Mouse (Mus musculus) forebrain, embryonic 14.5 days (tissue): Measurements from ENCODE around the gene Mtor. TPM values are rescaled to one million over a fixed set of nuclear protein-coding genes. Genes with fewer than 3 reads are reported as not detected.

Source experiments
- ATAC-seq: fragments of 200-750 bp; cut with Nextera tagmentation; 2 replicates; pipeline ENCODE4 v1.8.0; 2017; ENCODE audit warnings: mild to moderate bottlenecking, moderate library complexity
- DNase-seq: peaks from one replicate; pipeline ENCODE4 v3.0.0-alpha.2; 2015; ENCODE audit warnings: low spot score
- H3K27ac ChIP-seq: fragments of 300-500 bp; sonication (generic); 2 replicates; pipeline ENCODE4 v1.5.1; 2014; ENCODE audit warnings: low read depth, mild to moderate bottlenecking, control low read depth, low read length, moderate library complexity
- H3K27me3 ChIP-seq: fragments of 300-500 bp; sonication (generic); replicated peaks from 2 replicates; pipeline ENCODE4 v1.6.1; 2014; ENCODE audit warnings: low read length, control low read depth, mixed read lengths; ENCODE audit not compliant: control insufficient read depth, insufficient read depth
- H3K36me3 ChIP-seq: fragments of 300-500 bp; sonication (generic); 2 replicates; pipeline ENCODE4 v1.6.1; 2014; ENCODE audit warnings: low read length, control low read depth; ENCODE audit not compliant: control insufficient read depth, insufficient read depth
- H3K4me1 ChIP-seq: fragments of 300-500 bp; sonication (generic); 2 replicates; pipeline ENCODE4 v1.6.1; 2014; ENCODE audit warnings: antibody characterized with exemption, low read length, control low read depth; ENCODE audit not compliant: control insufficient read depth, insufficient read depth
- H3K4me2 ChIP-seq: fragments of 300-500 bp; sonication (generic); 2 replicates; pipeline ENCODE4 v1.6.1; 2014; ENCODE audit warnings: mild to moderate bottlenecking, control low read depth, low read length
- H3K4me3 ChIP-seq: fragments of 300-500 bp; sonication (generic); 2 replicates; pipeline ENCODE4 v1.5.1; 2014; ENCODE audit warnings: low read depth, low read length, control low read depth
- H3K9ac ChIP-seq: fragments of 300-500 bp; sonication (generic); 2 replicates; pipeline ENCODE4 v1.6.1; 2014; ENCODE audit warnings: mild to moderate bottlenecking, low read length, control low read depth, moderate library complexity
- H3K9me3 ChIP-seq: fragments of 300-500 bp; sonication (generic); replicated peaks from 2 replicates; pipeline ENCODE4 v1.6.1; 2016; ENCODE audit warnings: low read length, control low read depth, mixed read lengths; ENCODE audit not compliant: control insufficient read depth
- WGBS: fragments of 180-500 bp; shearing (Covaris S2); extraction: QIAGEN DNeasy Blood & Tissue Kit; methylation state at CpG from one replicate; pipeline ENCODE4 v1.1.7; 2014; 5-methylcytosine and 5-hydroxymethylcytosine counted together
- polyA plus RNA-seq: library from polyadenylated mRNA; unstranded; fragments of >200 nt; fragmentation: Nextera tagmentation; extraction: Ambion mirVana; gene quantifications from 2 replicates; pipeline ENCODE4 v1.2.1, GENCODE M21; 2014

Gene Mtor
- polyA plus RNA-seq, 1 experiment from 2014 or later = 22.2 TPM

DNA sequence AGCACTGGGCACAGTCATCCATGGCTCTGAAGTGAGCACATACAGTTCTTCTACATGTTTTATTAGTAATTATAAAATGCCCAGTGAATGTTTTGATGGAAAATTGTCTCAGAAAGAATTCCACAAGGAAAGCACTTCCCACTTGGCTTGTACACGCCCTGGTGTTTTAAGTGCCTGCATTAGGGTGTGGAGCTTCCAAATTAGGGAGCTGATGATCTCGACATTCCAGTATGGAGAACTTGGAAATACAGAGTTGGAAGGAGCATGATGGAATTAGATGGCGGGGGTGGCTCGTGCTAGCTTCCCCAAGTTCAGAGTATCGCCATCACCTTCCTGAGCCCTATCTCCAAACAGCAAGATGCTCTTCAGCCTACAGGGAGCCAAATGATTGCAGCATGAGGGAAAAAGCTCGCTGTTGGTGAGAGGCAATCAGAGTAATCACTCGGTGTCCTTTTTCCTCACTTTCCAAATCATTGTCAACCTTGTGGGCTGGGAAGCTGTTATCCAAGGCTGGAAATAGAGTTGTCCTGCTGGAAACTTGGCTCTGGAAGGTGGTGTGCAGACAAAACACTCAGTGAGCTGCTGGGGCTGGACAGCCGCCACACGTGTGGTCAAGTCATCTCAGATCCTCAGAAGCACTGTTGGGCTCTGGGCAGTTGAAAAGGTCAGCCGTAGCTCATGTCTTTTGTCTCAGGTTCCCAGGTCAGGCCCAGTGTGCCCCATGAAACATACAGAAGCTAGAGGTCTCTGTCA is 78.9 kb downstream of the Mtor start:
- WGBS = 93% methylated on average over 10 of the region's 10 CpGs
- no peaks in the 10 kb centered on the region for H3K27me3 ChIP-seq
- no peak overlapping the region for H3K27ac ChIP-seq
- no peak overlapping the region for H3K4me3 ChIP-seq
- no peak overlapping the region for H3K4me2 ChIP-seq
- H3K4me1 ChIP-seq = no peaks in the 10 kb centered on the region
- no peaks in the 10 kb centered on the region for H3K9me3 ChIP-seq
- ATAC-seq (no peak), DNase-seq (no peak)
- peaks cover 83% of the 10 kb centered on the region for H3K36me3 ChIP-seq
- H3K9ac ChIP-seq = no peak overlapping the region

DNA sequence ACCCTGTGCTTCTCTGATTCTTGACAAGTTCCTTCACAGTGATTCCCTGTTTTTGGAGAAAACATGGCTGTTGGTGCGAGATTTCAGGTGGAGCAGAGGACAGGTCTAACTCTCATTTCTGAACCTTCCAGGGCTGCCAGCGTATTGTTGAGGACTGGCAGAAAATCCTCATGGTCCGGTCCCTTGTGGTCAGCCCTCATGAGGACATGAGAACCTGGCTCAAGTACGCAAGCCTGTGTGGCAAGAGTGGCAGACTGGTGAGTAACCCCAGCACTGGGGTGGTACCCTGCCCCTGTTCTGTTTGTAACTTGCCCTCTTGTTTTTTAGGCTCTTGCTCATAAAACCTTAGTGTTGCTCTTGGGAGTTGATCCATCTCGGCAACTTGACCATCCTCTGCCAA is 81.9 kb downstream of the Mtor start:
- no peak overlapping the region for H3K4me2 ChIP-seq
- no peaks in the 10 kb centered on the region for H3K4me1 ChIP-seq
- no peak for DNase-seq
- no peak overlapping the region for H3K9ac ChIP-seq
- H3K4me3 ChIP-seq = no peak overlapping the region
- no peak overlapping the region for H3K27ac ChIP-seq
- no peaks in the 10 kb centered on the region for H3K9me3 ChIP-seq
- no peak for ATAC-seq
- H3K36me3 ChIP-seq = peaks cover 91% of the 10 kb centered on the region
- WGBS = 96% methylated on average over 5 of the region's 5 CpGs
- no peaks in the 10 kb centered on the region for H3K27me3 ChIP-seq

- no peak overlapping the region for H3K9ac ChIP-seq
- H3K4me1 ChIP-seq = no peaks in the 10 kb centered on the region
- H3K9me3 ChIP-seq = no peaks in the 10 kb centered on the region
- ATAC-seq = no peak
- no peak for DNase-seq
- no peak overlapping the region for H3K4me2 ChIP-seq
- no peak overlapping the region for H3K4me3 ChIP-seq
- 97% methylated on average over 6 of the region's 6 CpGs for WGBS
- no peak overlapping the region for H3K27ac ChIP-seq
- H3K27me3 ChIP-seq = no peaks in the 10 kb centered on the region
- peaks cover 91% of the 10 kb centered on the region for H3K36me3 ChIP-seq
Measured at GRCm38 (mm10) chr4:148530778-148531177, 82.4 kb downstream of the Mtor start.

GRCm38 (mm10) chr4:148531341-148531740 is 82.9 kb downstream of the Mtor start:
- H3K4me2 ChIP-seq = no peak overlapping the region
- no peak overlapping the region for H3K4me3 ChIP-seq
- H3K9me3 ChIP-seq = no peaks in the 10 kb centered on the region
- 89% methylated on average over 4 of the region's 4 CpGs for WGBS
- ATAC-seq (no peak), DNase-seq (no peak)
- H3K27me3 ChIP-seq = no peaks in the 10 kb centered on the region
- H3K27ac ChIP-seq = no peak overlapping the region
- H3K36me3 ChIP-seq = peaks cover 91% of the 10 kb centered on the region
- H3K9ac ChIP-seq = no peak overlapping the region
- no peaks in the 10 kb centered on the region for H3K4me1 ChIP-seq

GRCm38 (mm10) chr4:148532516-148532915 is 84.1 kb downstream of the Mtor start:
- Histone ChIP-seq H3K36me3 (peaks cover 91% of the 10 kb centered on the region), H3K4me1 (no peaks in the 10 kb centered on the region), H3K4me2 (no peak overlapping the region), H3K27ac (no peak overlapping the region), H3K27me3 (no peaks in the 10 kb centered on the region), H3K9me3 (no peaks in the 10 kb centered on the region), H3K9ac (no peak overlapping the region), H3K4me3 (no peak overlapping the region)
- ATAC-seq = no peak
- WGBS = 98% methylated on average over 3 of the region's 3 CpGs
- no peak for DNase-seq

- WGBS = 79% methylated on average over 12 of the region's 12 CpGs
- H3K27ac ChIP-seq = peak overlapping the region; percentile 52; the same call in 1 of the 2 replicates
- H3K4me1 ChIP-seq = no peaks in the 10 kb centered on the region
Measured at GRCm38 (mm10) chr4:148533613-148534328, 85.4 kb downstream of the Mtor start.

DNA sequence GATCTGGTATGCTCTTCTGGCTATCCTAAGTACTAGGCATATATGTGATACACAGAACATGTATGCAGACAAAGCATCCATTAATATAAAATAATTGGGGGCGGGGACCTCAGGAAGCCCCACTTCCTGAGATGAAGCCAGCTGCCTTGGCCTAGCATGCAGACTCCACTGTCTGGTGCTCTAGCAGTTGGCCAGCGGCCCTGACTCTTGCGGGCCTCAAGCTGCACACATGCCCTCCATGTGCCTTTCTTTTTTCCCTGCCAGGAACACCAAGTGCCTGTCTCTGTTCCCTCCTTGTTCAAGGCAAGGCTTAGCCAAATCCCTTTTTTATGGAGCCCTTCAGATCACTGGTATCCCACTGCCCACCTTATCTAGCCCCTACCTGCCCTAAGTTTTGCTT is 87.5 kb downstream of the Mtor start:
- no peaks in the 10 kb centered on the region for H3K27me3 ChIP-seq
- no peaks in the 10 kb centered on the region for H3K4me1 ChIP-seq
- DNase-seq = peak; percentile 4
- H3K4me2 ChIP-seq = no peak overlapping the region
- WGBS = 93% methylated on average over 3 of the region's 3 CpGs
- H3K4me3 ChIP-seq = no peak overlapping the region
- peaks cover 98% of the 10 kb centered on the region for H3K36me3 ChIP-seq
- no peak overlapping the region for H3K9ac ChIP-seq
- no peak for ATAC-seq
- H3K27ac ChIP-seq = no peak overlapping the region
- no peaks in the 10 kb centered on the region for H3K9me3 ChIP-seq

More at GRCm38 (mm10) chr4:148533613-148534328, 85.4 kb downstream of the Mtor start:
- no peaks in the 10 kb centered on the region for H3K9me3 ChIP-seq
- H3K27me3 ChIP-seq = no peaks in the 10 kb centered on the region
- DNase-seq (peak; percentile 67), ATAC-seq (peak; percentile 73)
- H3K4me2 ChIP-seq = no peak overlapping the region
- H3K4me3 ChIP-seq = no peak overlapping the region
- H3K36me3 ChIP-seq = peaks cover 94% of the 10 kb centered on the region
- H3K9ac ChIP-seq = no peak overlapping the region

GRCm38 (mm10) chr4:148549106-148549505 is 100.7 kb downstream of the Mtor start:
- H3K27me3 ChIP-seq = no peaks in the 10 kb centered on the region
- no peak overlapping the region for H3K4me3 ChIP-seq
- H3K36me3 ChIP-seq = peaks cover 96% of the 10 kb centered on the region
- 87% methylated on average over 4 of the region's 4 CpGs for WGBS
- no peak overlapping the region for H3K27ac ChIP-seq
- DNase-seq (no peak), ATAC-seq (no peak)
- no peaks in the 10 kb centered on the region for H3K9me3 ChIP-seq
- no peaks in the 10 kb centered on the region for H3K4me1 ChIP-seq
- no peak overlapping the region for H3K9ac ChIP-seq
- H3K4me2 ChIP-seq = no peak overlapping the region

- peaks cover 6% of the 10 kb centered on the region for H3K4me1 ChIP-seq
- peak overlapping the region; percentile 71 for H3K4me3 ChIP-seq
- H3K27me3 ChIP-seq = no peaks in the 10 kb centered on the region
- 35% methylated on average over 6 of the region's 6 CpGs for WGBS
- no peak for DNase-seq
- peak overlapping the region; percentile 72 for H3K4me2 ChIP-seq
- no peaks in the 10 kb centered on the region for H3K9me3 ChIP-seq
- peak overlapping the region; percentile 83 for H3K27ac ChIP-seq
- H3K9ac ChIP-seq = peak overlapping the region; percentile 90
- ATAC-seq = peak; percentile 42
- peaks cover 72% of the 10 kb centered on the region for H3K36me3 ChIP-seq
Measured at GRCm38 (mm10) chr4:148557766-148558165, 109.4 kb downstream of the Mtor start.
